Mouse (Mus musculus): ENCODE measurements at regions not wholly inside any gene's neighbourhood (a gene's known extent, or its start where the extent isn't known, plus 50 kb on each side); places are given as distances from the start of the nearest gene placed in this dataset.

DNA sequence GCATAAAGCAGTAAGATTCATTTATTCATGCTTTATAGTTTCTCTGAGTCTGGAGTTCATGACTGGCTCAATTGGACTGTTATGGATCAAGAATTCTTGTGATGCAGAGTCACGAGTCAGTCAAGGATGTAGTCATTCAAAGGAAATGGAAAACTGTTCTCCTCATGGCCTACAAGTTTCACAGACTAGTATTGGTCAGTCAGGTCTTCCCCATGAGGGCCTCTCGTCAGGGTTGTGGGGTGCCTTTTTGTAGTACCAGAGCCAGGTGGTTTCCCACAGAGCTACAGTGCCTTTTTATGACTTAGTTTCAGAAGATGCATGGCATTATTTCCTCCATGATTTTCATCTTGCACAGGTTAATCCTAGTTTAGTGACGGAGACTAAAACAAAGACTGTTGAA, 307.9 kb upstream of the Cited2 start:
- Histone ChIP-seq H3K36me3 (ENCODE audit: poor library complexity, severe bottlenecking) (no peaks in the 10 kb centered on the region), H3K27me3 (no peaks in the 10 kb centered on the region), H3K4me1 (no peaks in the 10 kb centered on the region), H3K4me3 (no peak overlapping the region), H3K4me2 (no peak overlapping the region), H3K9me3 (replicated peaks) (no peaks in the 10 kb centered on the region), H3K9ac (no peak overlapping the region), H3K27ac (no peak overlapping the region)
- no peak for ATAC-seq
- WGBS = 88% methylated on average over 3 of the region's 3 CpGs

DNA sequence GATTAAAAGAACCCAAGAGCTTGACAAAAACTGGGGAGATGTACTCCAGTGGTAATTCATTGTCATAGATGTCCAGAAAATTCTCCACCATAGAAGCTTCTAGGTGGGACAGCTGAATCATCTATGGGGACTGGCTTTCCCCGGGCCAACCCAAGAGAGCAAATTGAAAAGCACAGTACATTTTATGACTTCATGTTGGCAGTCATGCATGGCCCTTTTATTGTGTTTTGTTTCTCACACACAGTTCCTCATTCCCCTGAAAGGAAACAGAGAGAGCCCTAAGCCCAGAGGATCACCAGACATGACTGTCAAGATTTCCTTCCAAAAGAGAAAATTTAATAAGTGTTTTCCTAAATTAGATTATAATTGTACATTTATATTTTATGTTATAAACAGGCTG, 306.9 kb upstream of the Cited2 start:
- H3K27ac ChIP-seq = no peak overlapping the region
- 81% methylated on average over 1 of the region's 1 CpGs for WGBS
- no peak overlapping the region for H3K9ac ChIP-seq
- no peak overlapping the region for H3K4me2 ChIP-seq
- H3K4me3 ChIP-seq = no peak overlapping the region
- H3K9me3 ChIP-seq (replicated peaks) = no peaks in the 10 kb centered on the region
- H3K27me3 ChIP-seq = no peaks in the 10 kb centered on the region
- no peaks in the 10 kb centered on the region for H3K4me1 ChIP-seq
- no peaks in the 10 kb centered on the region for H3K36me3 ChIP-seq (ENCODE audit: poor library complexity, severe bottlenecking)
- no peak for ATAC-seq

DNA sequence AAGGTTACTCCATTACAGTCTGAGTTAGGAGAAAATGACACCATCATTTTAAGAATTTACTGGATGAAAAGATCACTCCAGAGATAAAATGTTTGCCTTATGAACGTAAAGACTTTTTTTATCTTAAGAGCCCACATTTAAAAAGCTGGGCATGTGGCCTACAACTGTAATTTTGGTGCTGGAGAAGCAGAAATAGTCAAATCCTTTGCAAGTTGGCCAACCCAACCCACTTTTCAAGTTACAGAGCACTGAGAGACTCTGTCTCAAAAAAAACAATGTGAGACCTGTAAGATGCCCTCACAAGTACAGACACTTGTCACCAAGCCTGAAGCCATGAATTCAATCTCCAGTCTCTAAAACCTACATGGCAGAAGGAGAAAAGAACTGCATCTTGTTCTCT, 305.6 kb upstream of the Cited2 start:
- Histone ChIP-seq H3K9me3 (replicated peaks) (no peaks in the 10 kb centered on the region), H3K4me2 (no peak overlapping the region), H3K27ac (no peak overlapping the region), H3K9ac (no peak overlapping the region), H3K27me3 (no peaks in the 10 kb centered on the region), H3K36me3 (ENCODE audit: poor library complexity, severe bottlenecking) (no peaks in the 10 kb centered on the region), H3K4me3 (no peak overlapping the region), H3K4me1 (no peaks in the 10 kb centered on the region)
- ATAC-seq = no peak
- WGBS = 89% methylated on average over 1 of the region's 1 CpGs

DNA sequence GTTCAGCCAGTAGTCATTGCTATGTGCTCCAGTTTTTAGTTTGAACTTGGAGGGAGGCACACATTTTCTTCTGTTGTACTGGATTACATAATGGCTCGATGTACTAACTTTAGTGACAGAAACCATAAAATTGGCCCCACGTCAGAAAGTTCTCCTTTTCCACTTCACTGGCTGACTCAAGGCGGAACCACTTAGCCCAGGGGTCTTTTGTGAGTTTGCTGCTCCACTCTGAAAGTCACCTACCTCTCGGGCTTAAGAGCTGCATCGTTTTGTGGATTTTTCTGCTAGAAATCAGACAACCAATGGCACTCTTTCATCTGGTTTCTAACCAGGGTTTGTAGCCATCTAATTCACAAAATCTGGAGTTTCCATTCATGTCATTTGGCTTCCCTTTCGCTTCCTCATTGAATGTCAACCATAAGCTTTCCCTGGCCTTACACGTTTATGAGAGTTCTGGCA, 304.8 kb upstream of the Cited2 start:
- Histone ChIP-seq H3K27ac (no peak overlapping the region), H3K27me3 (no peaks in the 10 kb centered on the region), H3K4me2 (no peak overlapping the region), H3K9ac (no peak overlapping the region), H3K4me1 (no peaks in the 10 kb centered on the region), H3K4me3 (no peak overlapping the region), H3K36me3 (ENCODE audit: poor library complexity, severe bottlenecking) (no peaks in the 10 kb centered on the region), H3K9me3 (replicated peaks) (no peaks in the 10 kb centered on the region)
- 66% methylated on average over 7 of the region's 7 CpGs for WGBS
- no peak for ATAC-seq

DNA sequence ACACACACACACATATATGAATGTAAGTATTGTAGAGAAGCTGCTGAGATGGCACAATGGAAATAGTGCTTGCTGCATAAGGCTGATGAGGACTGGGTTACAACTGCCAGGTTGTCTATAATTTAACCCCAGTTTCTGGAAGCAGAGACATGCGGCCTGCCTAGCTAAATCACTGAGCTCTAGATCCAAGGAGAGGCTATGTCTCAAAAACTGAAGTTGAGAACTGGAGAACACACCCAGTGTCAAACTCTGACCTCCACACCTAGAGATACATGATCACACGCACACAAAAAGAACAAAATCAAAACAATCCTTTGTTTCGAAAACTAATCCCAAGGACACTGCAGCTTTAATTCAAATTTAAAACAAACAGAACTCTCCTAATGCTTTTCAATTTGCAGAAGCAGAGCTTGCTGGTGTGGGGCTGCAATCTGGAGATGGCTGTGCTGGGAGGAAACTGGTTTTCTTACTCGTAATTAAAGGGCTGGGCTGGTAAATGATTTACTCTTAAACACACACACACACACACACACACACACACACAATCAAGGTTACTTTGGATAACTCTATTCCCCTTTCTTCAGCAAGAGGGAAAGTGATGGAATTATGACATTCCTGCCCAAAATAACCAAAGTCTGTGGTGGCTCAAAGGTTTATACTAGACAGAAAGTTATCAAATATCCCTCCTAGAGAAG, 299.3 kb upstream of the Cited2 start:
- no peak overlapping the region for H3K9ac ChIP-seq
- no peak overlapping the region for H3K27ac ChIP-seq
- H3K4me2 ChIP-seq = no peak overlapping the region
- no peaks in the 10 kb centered on the region for H3K27me3 ChIP-seq
- H3K36me3 ChIP-seq (ENCODE audit: poor library complexity, severe bottlenecking) = no peaks in the 10 kb centered on the region
- no peak for ATAC-seq
- no peaks in the 10 kb centered on the region for H3K4me1 ChIP-seq
- H3K9me3 ChIP-seq (replicated peaks) = no peaks in the 10 kb centered on the region
- 67% methylated on average over 4 of the region's 4 CpGs for WGBS
- H3K4me3 ChIP-seq = no peak overlapping the region

DNA sequence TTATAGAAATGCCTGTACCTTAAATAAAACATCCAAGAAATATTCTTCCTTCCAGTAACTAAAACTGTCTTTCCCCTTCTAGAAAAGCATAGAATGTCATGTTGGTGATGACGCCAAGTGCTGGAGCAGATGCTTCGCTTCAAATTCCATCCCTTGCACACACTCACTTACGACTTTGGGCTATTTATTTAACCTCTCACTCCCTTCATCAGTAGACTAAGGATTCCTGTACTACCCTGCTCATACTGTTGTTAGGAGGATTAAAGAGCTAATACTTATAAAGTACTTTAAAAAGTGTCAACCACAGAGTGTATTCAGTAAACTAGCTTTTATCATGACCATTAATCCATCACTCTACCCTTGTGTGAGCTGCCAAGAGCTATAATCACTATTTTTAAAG, 296.8 kb upstream of the Cited2 start:
- no peak overlapping the region for H3K4me2 ChIP-seq
- H3K36me3 ChIP-seq (ENCODE audit: poor library complexity, severe bottlenecking) = no peaks in the 10 kb centered on the region
- no peak overlapping the region for H3K27ac ChIP-seq
- no peaks in the 10 kb centered on the region for H3K9me3 ChIP-seq (replicated peaks)
- H3K4me1 ChIP-seq = no peaks in the 10 kb centered on the region
- H3K9ac ChIP-seq = no peak overlapping the region
- H3K4me3 ChIP-seq = no peak overlapping the region
- WGBS = 87% methylated on average over 3 of the region's 3 CpGs
- no peak for ATAC-seq
- H3K27me3 ChIP-seq = no peaks in the 10 kb centered on the region

DNA sequence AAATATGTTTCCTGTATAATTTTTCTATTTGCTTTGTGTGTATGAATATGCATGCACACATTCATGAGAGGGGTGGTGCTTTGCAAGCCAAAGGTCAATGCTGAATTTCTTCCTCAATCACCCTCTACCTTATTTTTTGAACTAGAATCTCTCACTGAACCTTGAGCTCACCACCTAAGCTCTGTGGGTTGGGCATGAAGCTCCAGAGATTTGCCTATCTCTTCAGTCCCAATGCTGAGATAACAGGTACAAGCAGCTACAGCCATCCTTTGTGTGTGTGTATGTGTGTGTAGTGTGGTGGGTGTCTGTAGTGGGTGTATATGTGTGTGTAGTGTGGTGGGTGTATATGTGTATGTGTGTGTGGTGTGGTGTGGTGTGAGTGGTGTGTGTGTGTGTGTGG, 295.7 kb upstream of the Cited2 start:
- no peak overlapping the region for H3K4me2 ChIP-seq
- ATAC-seq = no peak
- H3K4me1 ChIP-seq = no peaks in the 10 kb centered on the region
- no peak overlapping the region for H3K9ac ChIP-seq
- no peaks in the 10 kb centered on the region for H3K36me3 ChIP-seq (ENCODE audit: poor library complexity, severe bottlenecking)
- H3K27ac ChIP-seq = no peak overlapping the region
- no peaks in the 10 kb centered on the region for H3K9me3 ChIP-seq (replicated peaks)
- H3K27me3 ChIP-seq = no peaks in the 10 kb centered on the region
- H3K4me3 ChIP-seq = no peak overlapping the region

- no peak overlapping the region for H3K9ac ChIP-seq
- H3K4me2 ChIP-seq = no peak overlapping the region
- H3K4me3 ChIP-seq = no peak overlapping the region
- H3K36me3 ChIP-seq (ENCODE audit: poor library complexity, severe bottlenecking) = no peaks in the 10 kb centered on the region
- no peaks in the 10 kb centered on the region for H3K27me3 ChIP-seq
- no peaks in the 10 kb centered on the region for H3K9me3 ChIP-seq (replicated peaks)
- H3K27ac ChIP-seq = no peak overlapping the region
- 75% methylated on average over 3 of the region's 3 CpGs for WGBS
- H3K4me1 ChIP-seq = no peaks in the 10 kb centered on the region
- no peak for ATAC-seq
These were observed 294.7 kb upstream of the Cited2 start for GRCm38 (mm10) chr10:17428315-17428714.

DNA sequence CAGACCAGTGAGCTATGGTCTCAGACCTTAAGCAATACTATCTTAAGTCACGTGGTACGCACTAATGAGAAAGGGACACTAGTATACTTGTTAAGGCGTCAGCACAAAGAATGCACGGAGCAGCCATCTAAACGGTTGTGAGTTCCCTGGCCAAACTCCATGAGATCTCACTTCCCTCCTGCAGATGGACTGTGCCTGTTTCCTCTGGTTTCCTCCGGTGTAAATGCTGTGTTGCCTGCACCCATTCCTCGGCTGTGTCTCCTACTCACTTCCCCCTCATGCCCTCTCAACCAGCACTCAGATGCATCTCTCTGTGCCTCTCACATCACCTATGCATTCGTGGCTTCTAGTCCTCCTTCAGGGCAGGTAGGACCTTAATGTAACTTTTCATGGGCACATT, 291.9 kb upstream of the Cited2 start:
- 84% methylated on average over 8 of the region's 8 CpGs for WGBS
- Histone ChIP-seq H3K9ac (no peak overlapping the region), H3K9me3 (replicated peaks) (no peaks in the 10 kb centered on the region), H3K4me2 (no peak overlapping the region), H3K36me3 (ENCODE audit: poor library complexity, severe bottlenecking) (no peaks in the 10 kb centered on the region), H3K27me3 (no peaks in the 10 kb centered on the region), H3K27ac (no peak overlapping the region), H3K4me3 (no peak overlapping the region), H3K4me1 (no peaks in the 10 kb centered on the region)
- ATAC-seq = no peak

- no peak overlapping the region for H3K27ac ChIP-seq
- H3K4me1 ChIP-seq = no peaks in the 10 kb centered on the region
- 50% methylated on average over 4 of the region's 4 CpGs for WGBS
- ATAC-seq = no peak
- no peaks in the 10 kb centered on the region for H3K27me3 ChIP-seq
- no peak overlapping the region for H3K4me3 ChIP-seq
- no peak overlapping the region for H3K4me2 ChIP-seq
- H3K9ac ChIP-seq = no peak overlapping the region
- H3K36me3 ChIP-seq (ENCODE audit: poor library complexity, severe bottlenecking) = no peaks in the 10 kb centered on the region
- no peaks in the 10 kb centered on the region for H3K9me3 ChIP-seq (replicated peaks)
These were observed 288.9 kb upstream of the Cited2 start for GRCm38 (mm10) chr10:17434098-17434497.

DNA sequence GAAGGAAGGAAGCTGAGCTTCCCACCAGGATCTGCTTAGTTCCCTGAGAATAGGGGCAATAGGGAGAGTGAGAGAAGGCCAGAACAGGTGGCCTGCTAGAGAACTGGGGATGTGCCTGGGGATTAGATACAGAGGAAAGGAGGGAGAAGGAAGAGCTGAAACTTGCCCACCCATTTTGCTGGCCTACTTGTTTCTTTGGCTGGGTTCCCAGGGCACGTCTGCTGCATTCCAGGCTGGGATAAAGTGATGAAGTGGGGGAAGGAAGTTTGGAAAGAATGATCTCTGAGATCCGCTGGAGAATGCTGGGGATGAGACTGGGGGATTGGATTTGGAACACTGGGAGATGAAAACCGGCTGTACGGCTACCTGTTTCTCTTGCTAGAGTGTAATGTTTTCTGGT, 272.8 kb upstream of the Cited2 start:
- Histone ChIP-seq H3K4me1 (no peaks in the 10 kb centered on the region), H3K9me3 (replicated peaks) (no peaks in the 10 kb centered on the region), H3K4me2 (no peak overlapping the region), H3K27ac (no peak overlapping the region), H3K9ac (no peak overlapping the region), H3K27me3 (no peaks in the 10 kb centered on the region), H3K4me3 (no peak overlapping the region), H3K36me3 (ENCODE audit: poor library complexity, severe bottlenecking) (no peaks in the 10 kb centered on the region)
- no peak for ATAC-seq
- WGBS = 76% methylated on average over 4 of the region's 4 CpGs

DNA sequence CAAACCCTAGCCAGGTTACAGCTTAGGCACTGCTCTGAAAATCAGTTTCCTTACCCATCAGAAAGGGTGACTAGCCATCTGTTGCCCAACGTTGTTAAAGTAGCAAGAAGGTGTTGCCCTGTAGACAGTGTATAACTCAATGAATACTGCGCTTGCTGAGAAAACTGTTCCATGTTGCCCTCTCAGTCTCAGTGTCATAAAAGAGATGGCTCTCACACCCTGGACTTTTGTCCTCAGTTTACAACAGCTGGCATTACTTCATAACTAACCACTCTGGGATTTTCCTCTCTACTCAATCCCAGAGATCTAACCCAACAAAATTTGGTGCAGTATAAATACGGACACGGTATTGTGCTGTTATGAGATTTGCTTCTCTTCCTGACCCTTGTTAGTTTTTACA, 252.1 kb upstream of the Cited2 start:
- Histone ChIP-seq H3K4me3 (no peak overlapping the region), H3K27me3 (no peaks in the 10 kb centered on the region), H3K4me1 (no peaks in the 10 kb centered on the region), H3K9me3 (replicated peaks) (no peaks in the 10 kb centered on the region), H3K4me2 (no peak overlapping the region), H3K27ac (no peak overlapping the region), H3K9ac (no peak overlapping the region), H3K36me3 (ENCODE audit: poor library complexity, severe bottlenecking) (no peaks in the 10 kb centered on the region)
- ATAC-seq = no peak
- WGBS = 91% methylated on average over 4 of the region's 4 CpGs

- WGBS = 79% methylated on average over 5 of the region's 5 CpGs
- H3K4me1 ChIP-seq = no peaks in the 10 kb centered on the region
- no peak overlapping the region for H3K9ac ChIP-seq
- no peak overlapping the region for H3K4me2 ChIP-seq
- no peak overlapping the region for H3K4me3 ChIP-seq
- no peaks in the 10 kb centered on the region for H3K9me3 ChIP-seq (replicated peaks)
- no peaks in the 10 kb centered on the region for H3K36me3 ChIP-seq (ENCODE audit: poor library complexity, severe bottlenecking)
- no peaks in the 10 kb centered on the region for H3K27me3 ChIP-seq
- ATAC-seq = no peak
- H3K27ac ChIP-seq = no peak overlapping the region
These were observed 250.5 kb upstream of the Cited2 start for GRCm38 (mm10) chr10:17472536-17472935.
